ENCODE assay signal across 8 mouse cellular contexts in genomic region chr5:33651921-33652782, GRCm38 (mm10). TPM values are rescaled to one million over a fixed set of nuclear protein-coding genes. Genes with fewer than 3 reads are reported as not detected.
DNase-seq lines count a peak whose midpoint lies in the region; ATAC-seq lines count a peak whose summit lies in the region.

Slbp (minus strand) TSS chr5:33652574.

- peak; percentile 84 for ATAC-seq in common myeloid progenitor, adult 5-6 weeks (replicated peaks; ENCODE audit: low read depth, poor library complexity, severe bottlenecking)

- DNase-seq in ZHBTc4 (ENCODE audit: low read depth, low spot score) = peak; percentile 99
- peak; percentile 91 to 96 for DNase-seq in gastrocnemius, adult 8-10 months (ENCODE audit: low spot score in 2 of 2)
- DNase-seq in hindlimb bud, embryonic 11.5 days (ENCODE audit: extremely low spot score, low read depth, low spot score) = peak; percentile 83
- DNase-seq in left cerebral cortex, adult 8-10 months (ENCODE audit: low spot score in 2 of 2) = peak; percentile 94 to 96
- peak; percentile 98 for DNase-seq in right cerebral cortex, postnatal 10 days (ENCODE audit: low spot score in 2 of 2)
- DNase-seq in urinary bladder, postnatal 25 days (ENCODE audit: low spot score) = peak; percentile 92

- H3K27me3 ChIP-seq in megakaryocyte, embryonic 14.5 days (replicated peaks) = no peaks in the 10 kb centered on the region

- peaks cover 73% of the 10 kb centered on the region for H3K4me1 ChIP-seq in megakaryocyte, embryonic 14.5 days

- H3K36me3 ChIP-seq in megakaryocyte, embryonic 14.5 days (replicated peaks; ENCODE audit: low read length) = peaks cover 57% of the 10 kb centered on the region

- H3K4me3 ChIP-seq in megakaryocyte, embryonic 14.5 days (replicated peaks) = peak within 1 kb of the TSS; percentile 96

- no peaks in the 10 kb centered on the region for H3K9me3 ChIP-seq in megakaryocyte, embryonic 14.5 days

RNA-seq across cellular contexts. Expression of gene Slbp, which starts in this region (rescaled TPM):
- 286 and 289 TPM in 2 replicates for total RNA-seq in common myeloid progenitor, adult 5-6 weeks (2017)
- 1 to 10 TPM; 5.8 to 6.4 (median 6.0) TPM for total RNA-seq in gastrocnemius, adult 8-10 months (2022)
- total RNA-seq in left cerebral cortex, adult 8-10 months (2022) = 10 to 100 TPM; 25.0 to 28.6 (median 26.4) TPM
- polyA plus RNA-seq in megakaryocyte, embryonic 14.5 days (2012; ENCODE audit: insufficient read depth, low replicate concordance) = 14.6 and 43.9 TPM in 2 replicates

Comparison
In these comparisons a context has a peak if more than half of its experiments do, and no peak if none do; other contexts are left out.
1. Peak in every context shown above with its lines: DNase-seq, ATAC-seq and H3K4me3 ChIP-seq.